Mouse (Mus musculus) heart, adult 11 months (tissue): ENCODE measurements at regions not wholly inside any gene's neighbourhood (a gene's known extent, or its start where the extent isn't known, plus 50 kb on each side); places are given as distances from the start of the nearest gene placed in this dataset.

Experiments used
- DNase-seq: peaks from one replicate; pipeline ENCODE4 v3.0.0; 2022

GRCm38 (mm10) chr10:8071858-8072257, 115.8 kb upstream of the Tab2 start:
- peak; percentile 87 for DNase-seq

GRCm38 (mm10) chr10:8070472-8070871, 114.4 kb upstream of the Tab2 start:
- DNase-seq, result no peak

- peak; percentile 91 for DNase-seq
Observed at GRCm38 (mm10) chr10:8066926-8067325, 110.9 kb upstream of the Tab2 start.

GRCm38 (mm10) chr10:8065746-8066145, 109.7 kb upstream of the Tab2 start:
- DNase-seq, result peak; percentile 89

GRCm38 (mm10) chr10:8064281-8064680, 108.3 kb upstream of the Tab2 start:
- DNase-seq, result no peak

GRCm38 (mm10) chr10:8063458-8064090, 107.5 kb upstream of the Tab2 start:
- DNase-seq, result no peak

GRCm38 (mm10) chr10:8060987-8061386, 105.0 kb upstream of the Tab2 start:
- DNase-seq, result no peak

- DNase-seq, result peak; percentile 87
Observed at GRCm38 (mm10) chr10:8059769-8060168, 103.7 kb upstream of the Tab2 start.

- no peak for DNase-seq
Observed at GRCm38 (mm10) chr10:8057855-8058254, 101.8 kb upstream of the Tab2 start.

GRCm38 (mm10) chr10:8055293-8055692, 99.3 kb upstream of the Tab2 start:
- DNase-seq, result no peak

- no peak for DNase-seq
Observed at GRCm38 (mm10) chr10:8043416-8044163, 87.6 kb upstream of the Tab2 start.

GRCm38 (mm10) chr10:8042306-8042705, 86.3 kb upstream of the Tab2 start:
- peak; percentile 24 for DNase-seq

- DNase-seq, result peak; percentile 65
Observed at GRCm38 (mm10) chr10:8041790-8042189, 85.8 kb upstream of the Tab2 start.

GRCm38 (mm10) chr10:8037986-8038631, 82.1 kb upstream of the Tab2 start:
- no peak for DNase-seq

GRCm38 (mm10) chr10:8036293-8036692, 80.3 kb upstream of the Tab2 start:
- no peak for DNase-seq

GRCm38 (mm10) chr10:8035310-8035709, 79.3 kb upstream of the Tab2 start:
- DNase-seq, result no peak

- DNase-seq, result no peak
Observed at GRCm38 (mm10) chr10:8032203-8032602, 76.2 kb upstream of the Tab2 start.

- peak; percentile 89 for DNase-seq
Observed at GRCm38 (mm10) chr10:8028840-8029239, 72.8 kb upstream of the Tab2 start.

- no peak for DNase-seq
Observed at GRCm38 (mm10) chr10:8027023-8027422, 71.0 kb upstream of the Tab2 start.

GRCm38 (mm10) chr10:8023741-8024140, 67.7 kb upstream of the Tab2 start:
- DNase-seq, result peak; percentile 58

- DNase-seq, result no peak
Observed at GRCm38 (mm10) chr10:8021971-8022370, 65.9 kb upstream of the Tab2 start.

- DNase-seq, result no peak
Observed at GRCm38 (mm10) chr10:8020916-8021705, 65.1 kb upstream of the Tab2 start.

GRCm38 (mm10) chr10:8020113-8020512, 64.1 kb upstream of the Tab2 start:
- peak; percentile 39 for DNase-seq
